Mouse (Mus musculus) embryonic facial prominence, embryonic 11.5 days (tissue): Measurements from ENCODE around the gene Amigo2. TPM values are rescaled to one million over a fixed set of nuclear protein-coding genes. Genes with fewer than 3 reads are reported as not detected.

ENCODE experiments used
- ATAC-seq: fragments of 200-750 bp; cut with Nextera tagmentation; replicated peaks from 2 replicates; pipeline ENCODE4 v1.8.0; 2017; ENCODE audit warnings: low read depth; ENCODE audit not compliant: insufficient number of reproducible peaks, low FRiP score, low TSS enrichment
- DNase-seq: peaks from one replicate; pipeline ENCODE4 v3.0.0-alpha.2; 2015; ENCODE audit warnings: low spot score
- H3K27ac ChIP-seq: fragments of 300-500 bp; sonication (generic); replicated peaks from 2 replicates; pipeline ENCODE4 v1.5.1; 2014; ENCODE audit warnings: mild to moderate bottlenecking, low read depth, low read length, control low read depth
- H3K27me3 ChIP-seq: fragments of 300-500 bp; sonication (generic); 2 replicates; pipeline ENCODE4 v1.6.1; 2014; ENCODE audit warnings: mild to moderate bottlenecking, low read length, moderate library complexity, mixed read lengths; ENCODE audit not compliant: control insufficient read depth, insufficient read depth
- H3K36me3 ChIP-seq: fragments of 300-500 bp; sonication (generic); replicated peaks from 2 replicates; pipeline ENCODE4 v1.6.1; 2014; ENCODE audit warnings: low read depth, mild to moderate bottlenecking, low read length, moderate library complexity, mixed read lengths; ENCODE audit not compliant: control insufficient read depth, insufficient read depth
- H3K4me1 ChIP-seq: fragments of 300-500 bp; sonication (generic); 2 replicates; pipeline ENCODE4 v1.6.1; 2014; ENCODE audit warnings: low read length, mixed read lengths; ENCODE audit not compliant: control insufficient read depth, insufficient read depth
- H3K4me2 ChIP-seq: fragments of 300-500 bp; sonication (generic); 2 replicates; pipeline ENCODE4 v1.6.1; 2014; ENCODE audit warnings: low read depth, mild to moderate bottlenecking, control low read depth, low read length, moderate library complexity
- H3K4me3 ChIP-seq: fragments of 300-500 bp; sonication (generic); 2 replicates; pipeline ENCODE4 v1.5.1; 2014; ENCODE audit warnings: low read depth, low read length, control low read depth
- H3K9ac ChIP-seq: fragments of 300-500 bp; sonication (generic); replicated peaks from 2 replicates; pipeline ENCODE4 v1.6.1; 2014; ENCODE audit warnings: mild to moderate bottlenecking, control low read depth, low read length
- H3K9me3 ChIP-seq: fragments of 300-500 bp; sonication (generic); replicated peaks from 2 replicates; pipeline ENCODE4 v1.6.1; 2016; ENCODE audit warnings: mild to moderate bottlenecking, low read length, inconsistent platforms, mixed read lengths; ENCODE audit not compliant: control insufficient read depth
- WGBS: fragments of 180-500 bp; shearing (Covaris S2); extraction: QIAGEN DNeasy Blood & Tissue Kit; methylation state at CpG from one replicate; pipeline ENCODE4 v1.1.7; 2014; 5-methylcytosine and 5-hydroxymethylcytosine counted together
- polyA plus RNA-seq: library from polyadenylated mRNA; unstranded; fragments of >200 nt; fragmentation: Nextera tagmentation; extraction: Ambion mirVana; gene quantifications from 2 replicates; pipeline ENCODE4 v1.2.1, GENCODE M21; 2014

Amigo2 gene
- polyA plus RNA-seq, 1 experiment from 2014 or later: 5.9 TPM

DNA sequence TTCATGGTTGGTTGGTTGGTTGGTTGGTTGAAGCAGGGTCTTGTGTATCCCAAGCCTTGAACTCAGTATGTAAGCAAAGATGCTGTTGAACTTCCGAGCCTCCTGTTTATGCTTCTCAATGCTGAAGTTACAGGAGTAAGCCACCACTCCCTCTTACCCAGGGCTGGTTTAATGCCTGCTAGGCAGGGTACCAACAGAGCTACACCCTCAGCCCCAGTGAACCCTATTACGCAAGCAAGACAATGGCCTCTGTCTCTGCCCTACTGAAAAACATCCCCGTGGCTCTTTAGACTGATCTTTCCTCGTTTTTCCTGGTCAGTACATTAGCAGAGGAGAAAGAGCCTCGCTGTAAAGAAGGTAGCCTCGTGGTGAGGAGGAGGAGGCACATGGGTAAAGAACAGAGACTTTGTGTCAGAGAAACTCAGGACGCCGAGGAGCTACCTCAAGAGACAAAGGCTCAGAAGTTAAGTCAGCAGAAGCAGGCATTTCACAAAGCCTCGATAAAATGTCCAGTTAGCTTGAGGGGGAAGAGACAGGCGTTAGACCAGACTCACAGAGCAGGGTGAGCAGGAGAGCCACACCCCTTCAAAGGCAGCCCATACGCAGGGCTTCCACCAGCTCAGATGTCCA lies 13.0 kb upstream of the Amigo2 start:
- WGBS: 72% methylated on average over 11 of the region's 11 CpGs
- Histone ChIP-seq H3K36me3 (no peaks in the 10 kb centered on the region), H3K4me1 (no peaks in the 10 kb centered on the region), H3K9me3 (no peaks in the 10 kb centered on the region), H3K4me3 (no peak overlapping the region), H3K4me2 (no peak overlapping the region), H3K9ac (no peak overlapping the region), H3K27ac (no peak overlapping the region), H3K27me3 (no peaks in the 10 kb centered on the region)
- no peak for DNase-seq
- ATAC-seq: no peak

- no peaks in the 10 kb centered on the region for H3K27me3 ChIP-seq
- H3K4me3 ChIP-seq: no peak overlapping the region
- DNase-seq (no peak), ATAC-seq (no peak)
- no peaks in the 10 kb centered on the region for H3K4me1 ChIP-seq
- H3K9me3 ChIP-seq: no peaks in the 10 kb centered on the region
- H3K36me3 ChIP-seq: no peaks in the 10 kb centered on the region
- H3K9ac ChIP-seq: no peak overlapping the region
- no peak overlapping the region for H3K27ac ChIP-seq
- no peak overlapping the region for H3K4me2 ChIP-seq
- WGBS: 91% methylated on average over 8 of the region's 8 CpGs
These were observed 12.2 kb upstream of the Amigo2 start for GRCm38 (mm10) chr15:97259300-97259699.

DNA sequence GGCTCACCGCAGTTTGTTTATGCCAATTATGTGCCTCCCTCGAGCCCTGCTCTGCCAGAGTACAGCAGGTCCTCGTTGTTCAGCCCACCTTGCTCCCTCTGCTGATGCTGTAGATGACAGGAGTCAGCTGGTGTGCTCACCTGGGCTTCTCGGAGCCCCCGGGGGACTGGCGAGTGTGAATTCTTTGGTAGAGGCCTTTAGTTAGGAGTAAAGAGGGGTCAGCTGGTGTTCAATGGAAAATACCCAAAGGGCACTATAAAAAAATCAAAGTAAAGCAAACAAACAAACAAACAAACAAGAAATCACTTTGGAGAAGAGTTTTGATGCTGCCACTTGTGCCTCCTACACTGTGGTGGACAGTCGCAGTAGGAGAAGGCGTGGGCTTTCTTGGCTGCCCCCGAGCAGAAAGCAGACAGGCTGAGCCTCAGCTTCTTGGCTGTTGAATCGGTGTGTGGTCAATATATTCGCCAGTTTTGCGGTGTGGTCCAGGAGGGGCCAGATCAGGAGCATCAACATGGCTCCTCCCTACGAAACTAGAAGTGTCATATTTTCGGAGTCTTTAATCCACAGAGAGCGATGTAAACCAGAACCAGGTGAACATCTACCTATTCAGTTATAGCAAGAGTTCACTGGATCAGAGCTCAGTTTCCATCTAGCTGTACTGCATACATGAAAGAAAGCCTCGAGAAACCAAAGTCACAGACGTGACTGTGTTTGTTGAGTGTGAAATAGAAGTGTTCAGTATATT lies 11.6 kb upstream of the Amigo2 start:
- Histone ChIP-seq H3K4me2 (no peak overlapping the region), H3K4me3 (no peak overlapping the region), H3K36me3 (no peaks in the 10 kb centered on the region), H3K27ac (no peak overlapping the region), H3K9me3 (no peaks in the 10 kb centered on the region), H3K27me3 (no peaks in the 10 kb centered on the region), H3K4me1 (no peaks in the 10 kb centered on the region), H3K9ac (no peak overlapping the region)
- WGBS: 88% methylated on average over 17 of the region's 17 CpGs
- no peak for DNase-seq
- ATAC-seq: no peak

- no peak for ATAC-seq
- no peak overlapping the region for H3K4me3 ChIP-seq
- H3K9ac ChIP-seq: no peak overlapping the region
- H3K9me3 ChIP-seq: no peaks in the 10 kb centered on the region
- DNase-seq: no peak
- H3K4me2 ChIP-seq: no peak overlapping the region
- no peaks in the 10 kb centered on the region for H3K4me1 ChIP-seq
- no peak overlapping the region for H3K27ac ChIP-seq
- no peaks in the 10 kb centered on the region for H3K36me3 ChIP-seq
- 66% methylated on average over 8 of the region's 8 CpGs for WGBS
- H3K27me3 ChIP-seq: no peaks in the 10 kb centered on the region
These were observed 10.2 kb upstream of the Amigo2 start for GRCm38 (mm10) chr15:97257206-97257775.

DNA sequence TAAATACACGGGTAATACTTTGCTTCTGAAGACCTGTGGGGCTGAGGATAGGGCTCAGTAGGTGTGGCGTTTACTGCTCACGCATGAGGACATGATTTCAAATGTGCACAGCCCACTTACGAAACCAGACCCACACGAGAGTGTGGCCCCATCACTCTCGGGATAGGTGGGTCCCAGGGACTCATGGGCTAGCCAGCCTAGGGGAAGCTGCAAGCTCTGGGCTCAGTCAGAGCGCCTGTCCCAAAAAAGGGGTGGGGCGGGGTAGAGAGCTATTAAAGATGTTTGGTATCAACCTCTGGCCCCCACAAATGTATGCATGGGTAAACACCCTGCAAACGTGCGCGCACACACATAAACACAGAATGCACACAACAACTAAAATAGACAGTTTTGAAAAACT lies 9.3 kb upstream of the Amigo2 start:
- ATAC-seq (no peak), DNase-seq (no peak)

DNA sequence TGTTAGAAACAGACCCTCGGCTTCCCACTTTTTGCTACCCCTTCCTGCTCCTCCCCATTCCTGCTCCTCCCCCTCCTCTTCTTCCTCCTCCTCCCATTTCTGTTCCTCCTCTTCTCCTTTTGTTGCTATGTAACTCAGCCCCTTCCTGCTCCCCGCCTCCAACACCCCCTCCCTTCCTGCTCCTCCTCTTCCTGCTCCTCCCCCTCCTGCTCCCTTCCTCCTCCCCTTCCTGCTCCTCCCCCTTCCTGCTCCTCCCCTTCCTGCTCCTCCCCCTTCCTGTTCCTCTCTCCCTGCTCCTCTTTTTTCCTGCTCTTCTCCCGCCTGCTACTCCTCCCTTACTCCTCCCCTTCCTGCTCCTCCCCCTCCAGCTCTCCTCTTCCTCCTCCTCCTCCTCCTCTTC lies 8.7 kb upstream of the Amigo2 start:
- WGBS: 90% methylated on average over 3 of the region's 3 CpGs
- H3K4me3 ChIP-seq: no peak overlapping the region
- H3K27me3 ChIP-seq: no peaks in the 10 kb centered on the region
- no peaks in the 10 kb centered on the region for H3K4me1 ChIP-seq
- H3K9ac ChIP-seq: no peak overlapping the region
- no peaks in the 10 kb centered on the region for H3K9me3 ChIP-seq
- ATAC-seq (no peak), DNase-seq (no peak)
- no peaks in the 10 kb centered on the region for H3K36me3 ChIP-seq
- no peak overlapping the region for H3K4me2 ChIP-seq
- no peak overlapping the region for H3K27ac ChIP-seq

More for the DNA sequence above, 9.3 kb upstream of the Amigo2 start:
- no peak overlapping the region for H3K4me3 ChIP-seq
- no peaks in the 10 kb centered on the region for H3K9me3 ChIP-seq
- H3K4me1 ChIP-seq: no peaks in the 10 kb centered on the region
- H3K36me3 ChIP-seq: no peaks in the 10 kb centered on the region
- 89% methylated on average over 11 of the region's 11 CpGs for WGBS
- H3K4me2 ChIP-seq: no peak overlapping the region
- H3K27ac ChIP-seq: no peak overlapping the region
- no peaks in the 10 kb centered on the region for H3K27me3 ChIP-seq
- H3K9ac ChIP-seq: no peak overlapping the region

- DNase-seq: no peak
- Histone ChIP-seq H3K27ac (no peak overlapping the region), H3K4me3 (no peak overlapping the region), H3K9me3 (no peaks in the 10 kb centered on the region), H3K36me3 (no peaks in the 10 kb centered on the region), H3K4me1 (no peaks in the 10 kb centered on the region), H3K27me3 (no peaks in the 10 kb centered on the region), H3K9ac (no peak overlapping the region), H3K4me2 (no peak overlapping the region)
- ATAC-seq: no peak
- 96% methylated on average over 4 of the region's 4 CpGs for WGBS
These were observed 7.3 kb upstream of the Amigo2 start for GRCm38 (mm10) chr15:97254375-97254774.

DNA sequence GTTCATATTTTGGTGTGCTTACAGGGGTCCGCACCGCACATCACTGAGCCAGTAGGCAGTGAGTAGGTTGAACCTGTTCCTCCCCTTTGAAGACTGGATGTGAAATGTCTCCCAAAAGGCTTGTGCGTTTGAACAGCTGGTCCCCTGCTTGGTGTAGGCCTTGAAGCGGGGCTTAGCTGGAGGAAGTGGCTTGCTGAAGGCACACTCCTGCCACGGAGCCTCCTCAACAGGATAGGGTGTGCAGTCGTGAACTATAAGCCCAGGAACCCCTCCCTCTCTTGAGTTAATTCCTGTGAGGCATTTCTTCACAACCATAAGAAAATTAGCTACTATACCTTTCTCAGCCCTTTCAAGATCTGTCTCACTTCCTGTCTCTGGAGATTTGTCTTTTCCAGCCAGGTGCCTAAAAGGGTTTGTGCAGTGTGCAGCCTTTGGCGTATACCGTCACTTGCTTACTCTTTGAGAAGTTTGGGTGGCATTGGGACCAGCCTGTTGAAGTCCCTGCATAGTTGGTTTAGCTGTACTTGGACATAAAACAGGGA lies 5.5 kb upstream of the Amigo2 start:
- no peaks in the 10 kb centered on the region; the same call in 1 of the 2 replicates for H3K4me1 ChIP-seq
- DNase-seq (no peak), ATAC-seq (no peak)
- H3K4me2 ChIP-seq: no peak overlapping the region
- no peaks in the 10 kb centered on the region for H3K36me3 ChIP-seq
- H3K9ac ChIP-seq: no peak overlapping the region
- no peak overlapping the region for H3K4me3 ChIP-seq
- WGBS: 81% methylated on average over 8 of the region's 8 CpGs
- H3K27me3 ChIP-seq: no peaks in the 10 kb centered on the region
- no peaks in the 10 kb centered on the region for H3K9me3 ChIP-seq
- H3K27ac ChIP-seq: no peak overlapping the region
